Mouse (Mus musculus): ENCODE data around the gene Fetub. TPM values are rescaled to one million over a fixed set of nuclear protein-coding genes. Genes with fewer than 3 reads are reported as not detected.
"Not testable (repeated sequence)": the region's sequence is repeated elsewhere in the genome, so short reads cannot be mapped to it uniquely, and the experiment has no call there.

Fetub gene
- polyA plus RNA-seq, 1 experiment = 2.8 TPM

DNA sequence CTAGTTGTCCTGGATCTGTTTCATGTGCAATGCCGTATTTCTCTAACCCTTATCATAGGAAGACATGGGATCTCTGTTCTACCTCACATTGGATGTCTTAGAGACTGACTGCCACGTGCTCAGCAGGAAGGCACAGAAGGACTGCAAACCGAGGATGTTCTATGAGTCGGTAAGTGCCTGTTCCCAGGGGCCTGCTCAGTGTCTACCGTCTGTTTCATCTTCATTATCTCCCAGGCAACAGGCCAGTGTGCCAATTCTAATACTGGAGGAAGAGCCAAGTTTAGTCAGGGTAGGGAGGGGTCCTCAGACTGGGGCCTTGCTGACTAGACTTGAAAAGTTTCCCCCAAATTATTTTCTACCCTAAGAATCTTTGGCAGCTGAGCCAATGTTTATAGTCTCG lies 11.4 kb downstream of the Fetub start:
- Histone ChIP-seq H3K4me3 (ENCODE audit: insufficient read depth, low read depth, low read length) (no peak overlapping the region), H3K27ac (replicated peaks; ENCODE audit: low read depth, low read length) (no peak overlapping the region), H3K4me1 (ENCODE audit: control insufficient read depth, insufficient read depth, insufficient read length, low read length) (no peaks in the 10 kb centered on the region)

DNA sequence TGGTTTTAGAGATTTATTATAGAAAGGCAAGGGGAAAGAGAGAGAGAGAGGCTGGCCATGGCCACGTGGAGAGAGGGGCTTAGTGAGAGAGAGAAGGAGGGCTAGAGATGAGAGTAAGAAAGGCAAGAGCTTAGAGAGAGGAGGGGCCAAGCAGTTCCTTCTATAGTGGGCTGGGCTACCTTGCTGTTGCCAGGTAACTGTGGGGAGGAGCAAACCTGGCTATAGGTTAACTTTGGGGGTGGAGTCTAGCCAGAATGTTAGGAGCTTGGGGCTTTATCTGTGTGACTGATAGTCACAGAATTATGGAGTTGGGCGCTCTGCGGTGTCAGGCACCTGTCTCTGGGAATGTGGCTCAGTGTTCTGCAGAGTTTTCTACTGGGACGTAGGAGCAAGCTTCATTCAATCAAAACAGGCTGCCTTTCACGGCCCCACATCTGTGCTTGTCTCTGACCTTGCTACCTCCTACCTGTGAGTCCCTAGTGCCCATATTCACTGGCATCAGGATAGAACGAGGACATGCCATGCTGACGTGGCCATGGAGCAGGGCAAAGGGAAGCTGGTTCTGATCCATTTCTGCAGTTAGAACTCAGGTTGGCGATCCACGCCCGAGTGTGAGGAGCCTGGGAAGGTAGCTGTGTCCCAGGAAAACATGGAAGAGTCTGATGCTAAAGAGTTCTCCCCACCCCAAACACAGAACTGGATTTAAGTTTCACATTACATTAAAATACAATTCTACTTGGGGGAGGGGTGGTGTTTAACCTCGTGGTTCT lies 13.5 kb downstream of the Fetub start:
- Histone ChIP-seq H3K27ac (replicated peaks; ENCODE audit: low read depth, low read length) (no peak overlapping the region), H3K4me1 (ENCODE audit: control insufficient read depth, insufficient read depth, insufficient read length, low read length) (no peaks in the 10 kb centered on the region), H3K4me3 (ENCODE audit: insufficient read depth, low read depth, low read length) (no peak overlapping the region)

DNA sequence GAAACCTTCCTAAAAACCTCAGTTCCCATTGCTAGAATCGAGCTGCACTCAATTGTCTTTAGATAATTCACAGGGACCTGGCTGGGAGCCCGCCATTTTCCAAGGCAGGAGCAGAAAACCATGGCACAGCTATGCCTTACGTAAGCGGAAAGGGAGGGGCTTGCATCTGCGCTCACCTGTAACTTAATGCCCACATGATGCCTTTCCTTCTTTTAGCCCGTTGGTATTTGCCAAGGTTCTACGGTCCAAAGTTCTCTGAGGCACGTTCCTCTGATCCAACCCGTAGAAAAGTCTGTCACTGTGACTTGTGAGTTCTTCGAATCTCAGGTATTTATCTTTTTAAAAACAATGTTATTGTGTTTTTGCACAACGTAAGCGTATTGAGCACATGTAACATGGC lies 19.5 kb downstream of the Fetub start:
- H3K4me3 ChIP-seq (ENCODE audit: insufficient read depth, low read depth, low read length) = no peak overlapping the region
- H3K4me1 ChIP-seq (ENCODE audit: control insufficient read depth, insufficient read depth, insufficient read length, low read length) = no peaks in the 10 kb centered on the region
- H3K27ac ChIP-seq (replicated peaks; ENCODE audit: low read depth, low read length) = no peak overlapping the region

DNA sequence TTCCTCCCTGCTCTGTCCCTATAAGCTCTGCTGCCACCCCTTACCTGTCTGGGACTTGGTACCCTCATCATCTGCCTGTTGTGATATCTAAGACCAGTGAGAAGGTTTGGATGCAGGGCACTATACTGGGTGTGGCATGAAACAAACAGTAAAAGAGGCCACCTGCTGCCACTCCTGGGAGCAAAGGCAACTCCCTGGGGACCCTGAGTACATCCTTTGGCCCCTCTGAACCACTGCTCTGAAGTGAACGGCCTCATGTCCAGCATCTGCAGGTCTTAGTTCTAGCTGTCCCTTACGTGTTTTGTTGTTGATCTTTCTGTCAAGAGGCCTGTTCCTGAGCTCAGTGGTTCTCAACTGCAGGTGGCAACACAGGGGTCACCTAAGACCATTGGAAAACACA lies 20.4 kb downstream of the Fetub start:
- Histone ChIP-seq H3K27ac (replicated peaks; ENCODE audit: low read depth, low read length) (no peak overlapping the region), H3K4me1 (ENCODE audit: control insufficient read depth, insufficient read depth, insufficient read length, low read length) (no peaks in the 10 kb centered on the region), H3K4me3 (ENCODE audit: insufficient read depth, low read depth, low read length) (no peak overlapping the region)

DNA sequence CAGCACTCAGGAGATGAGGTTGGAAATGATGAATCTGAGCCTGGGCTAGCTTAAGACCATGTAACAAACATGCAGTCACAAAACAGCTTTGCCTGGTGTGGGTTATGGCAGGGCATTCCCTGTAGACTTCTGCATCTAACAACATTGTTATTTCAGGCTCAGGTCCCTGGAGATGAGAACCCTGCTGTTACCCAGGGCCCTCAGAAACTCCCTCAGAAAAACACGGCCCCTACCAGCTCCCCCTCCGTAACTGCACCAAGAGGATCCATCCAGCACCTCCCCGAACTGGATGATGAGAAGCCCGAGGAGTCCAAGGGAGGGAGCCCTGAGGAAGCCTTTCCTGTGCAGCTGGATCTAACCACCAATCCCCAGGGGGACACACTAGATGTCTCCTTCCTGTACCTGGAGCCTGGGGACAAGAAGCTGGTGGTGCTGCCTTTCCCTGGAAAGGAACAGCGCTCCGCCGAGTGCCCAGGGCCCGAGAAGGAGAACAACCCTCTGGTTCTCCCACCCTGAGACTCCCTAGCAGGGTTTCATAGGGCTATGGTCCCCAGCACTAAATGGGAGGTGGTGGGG lies 21.1 kb downstream of the Fetub start:
- Histone ChIP-seq H3K4me1 (ENCODE audit: control insufficient read depth, insufficient read depth, insufficient read length, low read length) (no peaks in the 10 kb centered on the region), H3K27ac (replicated peaks; ENCODE audit: low read depth, low read length) (no peak overlapping the region)

DNA sequence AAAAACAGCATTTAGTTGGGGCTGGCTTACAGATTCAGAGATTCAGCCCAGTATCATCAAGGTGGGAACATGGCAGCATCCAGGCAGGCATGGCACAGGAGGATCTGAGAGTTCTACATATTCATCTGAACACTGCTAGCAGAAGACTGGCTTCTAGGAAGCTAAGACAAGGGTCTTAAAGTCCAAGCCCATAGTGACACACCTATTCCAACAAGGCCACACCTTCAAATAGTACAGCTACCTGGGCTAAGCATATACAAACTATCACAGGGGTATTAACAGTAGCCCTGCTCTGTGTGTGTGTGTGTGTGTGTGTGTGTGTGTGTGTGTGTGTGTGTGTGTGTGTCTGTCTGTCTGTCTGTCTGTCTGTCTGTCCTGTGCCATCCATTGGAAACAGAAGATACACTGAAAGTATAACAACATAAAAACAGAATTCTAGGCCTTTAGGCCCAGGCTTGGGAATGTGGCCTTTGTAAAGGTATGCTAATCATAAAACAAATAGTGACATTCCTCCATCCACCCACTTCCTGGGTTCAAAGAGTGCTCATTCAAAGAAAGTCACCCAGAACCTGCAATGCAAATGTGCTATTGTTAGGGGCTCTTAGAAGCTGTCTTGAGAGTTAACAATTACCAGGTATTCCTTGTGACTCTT lies 23.8 kb downstream of the Fetub start:
- H3K4me1 ChIP-seq (ENCODE audit: control insufficient read depth, insufficient read depth, insufficient read length, low read length); H3K27ac ChIP-seq (replicated peaks; ENCODE audit: low read depth, low read length): not testable (repeated sequence)

More for the DNA sequence above, 21.1 kb downstream of the Fetub start:
- no peak overlapping the region for H3K4me3 ChIP-seq (ENCODE audit: insufficient read depth, low read depth, low read length)

DNA sequence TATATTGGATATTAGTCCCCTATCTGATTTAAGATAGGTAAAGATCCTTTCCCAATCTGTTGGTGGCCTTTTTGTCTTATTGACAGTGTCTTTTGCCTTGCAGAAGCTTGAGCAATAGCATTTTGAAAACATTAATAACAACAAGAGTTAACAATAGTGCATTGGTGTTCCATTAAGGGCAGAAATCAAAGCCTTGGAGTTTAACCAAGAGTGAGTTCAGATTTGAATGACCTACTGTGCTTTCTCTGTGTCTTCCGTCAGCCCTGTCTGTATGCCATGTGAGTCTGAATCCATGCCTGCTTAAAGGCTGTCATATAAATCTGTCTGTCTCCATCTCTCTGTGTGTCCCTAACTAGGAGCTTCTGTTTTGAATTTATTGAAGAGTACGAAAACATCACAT lies 29.2 kb downstream of the Fetub start:
- H3K27ac ChIP-seq (replicated peaks; ENCODE audit: low read depth, low read length) = no peak overlapping the region
- H3K4me1 ChIP-seq (ENCODE audit: control insufficient read depth, insufficient read depth, insufficient read length, low read length) = no peaks in the 10 kb centered on the region
- no peak overlapping the region for H3K4me3 ChIP-seq (ENCODE audit: insufficient read depth, low read depth, low read length)

More for the DNA sequence above, 23.8 kb downstream of the Fetub start:
- H3K4me3 ChIP-seq (ENCODE audit: insufficient read depth, low read depth, low read length) = not testable (repeated sequence)

DNA sequence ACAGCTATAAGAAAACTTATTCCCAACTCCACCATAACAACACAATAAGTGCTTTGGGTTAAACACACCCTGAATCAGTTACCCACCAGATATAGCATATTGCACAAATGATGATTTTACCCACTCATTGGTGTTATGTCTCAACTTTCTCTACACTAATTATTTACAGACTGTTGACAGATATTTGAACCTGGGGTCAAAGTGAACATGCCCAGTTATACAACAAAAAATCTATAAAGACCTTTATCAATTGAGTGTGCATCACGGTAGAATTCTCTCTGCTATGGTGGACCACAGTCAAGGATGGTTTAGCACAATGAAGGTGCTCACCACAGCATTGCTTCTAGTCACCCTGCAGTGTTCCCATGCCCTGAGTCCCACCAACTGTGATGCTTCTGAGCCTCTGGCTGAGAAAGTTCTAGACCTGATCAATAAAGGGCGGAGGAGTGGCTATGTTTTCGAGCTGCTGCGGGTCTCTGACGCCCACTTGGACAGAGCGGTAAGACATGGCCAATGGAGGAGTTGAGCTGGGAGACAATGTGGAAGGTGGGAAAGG lies 32.8 kb downstream of the Fetub start, which contains the start of gene Hrg:
Gene Hrg, plus strand, starts transcription at position 233 of the 556 bp plus-strand sequence.
- no peak within 1 kb of the TSS for H3K27ac ChIP-seq (replicated peaks; ENCODE audit: low read depth, low read length)
- H3K4me3 ChIP-seq (ENCODE audit: insufficient read depth, low read depth, low read length) = no peak within 1 kb of the TSS
- H3K4me1 ChIP-seq (ENCODE audit: control insufficient read depth, insufficient read depth, insufficient read length, low read length) = no peaks in the 10 kb centered on the region

DNA sequence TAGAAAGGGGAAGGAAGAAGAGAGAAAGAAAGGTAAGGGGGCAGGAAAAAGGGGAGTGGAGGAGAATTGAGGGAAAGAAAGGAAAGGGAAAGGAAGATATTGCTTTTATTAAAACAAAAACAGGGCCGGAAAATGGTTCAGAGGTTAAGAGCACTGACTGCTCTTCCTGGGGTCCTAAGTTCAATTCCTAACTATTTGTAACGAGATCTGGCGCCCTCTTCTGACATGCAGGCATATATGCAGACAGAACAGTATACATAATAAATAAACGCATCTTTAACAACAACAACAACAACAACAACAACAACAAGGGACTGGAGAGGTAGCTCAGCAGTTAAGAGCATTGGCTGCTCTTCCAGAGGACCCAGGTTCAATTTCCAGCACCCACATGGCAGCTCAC lies 34.9 kb downstream of the Fetub start:
- Histone ChIP-seq H3K27ac (replicated peaks; ENCODE audit: low read depth, low read length) (no peak overlapping the region), H3K4me1 (ENCODE audit: control insufficient read depth, insufficient read depth, insufficient read length, low read length) (no peaks in the 10 kb centered on the region), H3K4me3 (ENCODE audit: insufficient read depth, low read depth, low read length) (no peak overlapping the region)

DNA sequence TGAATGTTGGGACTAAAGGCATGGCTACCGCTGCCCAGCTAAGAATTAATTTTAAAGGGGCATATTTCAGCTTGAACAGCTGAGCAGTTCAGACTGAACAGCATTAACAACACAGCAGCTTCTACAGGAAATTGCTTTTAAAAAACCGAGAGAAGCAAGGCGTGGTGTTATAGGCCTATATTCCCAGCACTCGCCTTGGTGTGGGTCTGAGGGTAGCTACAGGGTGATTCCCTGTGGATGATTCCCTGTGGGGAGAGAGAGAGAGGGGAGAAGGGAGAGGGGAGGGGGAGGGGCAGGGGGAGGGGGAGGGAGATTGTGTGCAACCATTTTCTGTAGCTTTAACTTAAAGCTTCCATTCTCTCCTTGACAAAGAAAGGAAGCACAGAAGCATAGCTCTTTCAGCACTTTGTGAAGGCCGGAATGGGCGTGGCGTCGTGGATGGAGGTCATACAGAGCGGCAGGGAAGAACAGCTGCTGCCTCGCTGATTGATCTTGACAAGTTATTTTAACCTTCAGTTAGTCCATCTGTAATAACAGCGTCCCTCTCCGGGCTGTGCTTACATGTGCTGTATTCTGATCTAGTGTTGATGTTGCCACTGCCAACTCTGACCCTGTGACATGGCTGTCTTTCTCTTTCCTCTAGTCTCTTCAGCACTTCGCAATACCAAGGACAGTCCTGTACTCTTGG lies 37.4 kb downstream of the Fetub start:
- Histone ChIP-seq H3K27ac (replicated peaks; ENCODE audit: low read depth, low read length) (no peak overlapping the region), H3K4me3 (ENCODE audit: insufficient read depth, low read depth, low read length) (no peak overlapping the region), H3K4me1 (ENCODE audit: control insufficient read depth, insufficient read depth, insufficient read length, low read length) (no peaks in the 10 kb centered on the region)

DNA sequence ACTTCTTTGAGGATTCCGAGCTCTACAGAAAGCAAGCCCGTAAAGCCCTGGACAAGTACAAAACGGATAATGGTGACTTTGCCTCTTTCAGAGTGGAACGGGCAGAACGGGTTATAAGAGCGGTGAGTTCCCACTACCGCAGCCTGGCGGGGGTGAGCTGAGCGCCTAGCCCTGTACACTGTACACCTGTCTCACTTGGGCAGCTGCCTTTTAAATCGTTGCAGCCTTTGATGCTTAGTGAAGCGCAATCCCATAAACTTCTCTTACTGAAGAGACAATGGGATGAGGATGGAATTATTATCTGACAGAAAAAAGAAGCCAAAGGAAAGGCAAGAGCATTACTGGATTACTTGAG lies 37.9 kb downstream of the Fetub start:
- no peak overlapping the region for H3K27ac ChIP-seq (replicated peaks; ENCODE audit: low read depth, low read length)

DNA sequence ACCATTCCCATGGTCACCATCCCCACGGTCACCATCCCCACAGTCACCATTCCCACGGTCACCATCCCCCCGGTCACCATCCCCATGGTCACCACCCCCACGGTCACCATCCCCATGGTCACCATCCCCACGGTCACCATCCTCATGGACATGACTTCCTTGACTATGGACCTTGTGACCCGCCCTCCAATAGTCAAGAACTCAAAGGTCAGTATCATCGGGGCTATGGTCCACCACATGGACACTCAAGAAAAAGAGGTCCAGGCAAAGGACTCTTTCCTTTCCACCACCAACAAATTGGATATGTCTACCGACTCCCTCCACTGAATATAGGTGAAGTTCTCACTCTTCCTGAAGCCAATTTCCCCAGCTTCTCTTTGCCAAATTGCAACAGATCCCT lies 42.9 kb downstream of the Fetub start:
- no peak overlapping the region for H3K27ac ChIP-seq (replicated peaks; ENCODE audit: low read depth, low read length)
- no peak overlapping the region for H3K4me3 ChIP-seq (ENCODE audit: insufficient read depth, low read depth, low read length)
- H3K4me1 ChIP-seq (ENCODE audit: control insufficient read depth, insufficient read depth, insufficient read length, low read length) = no peaks in the 10 kb centered on the region

More for the DNA sequence above, 37.9 kb downstream of the Fetub start:
- Histone ChIP-seq H3K4me1 (ENCODE audit: control insufficient read depth, insufficient read depth, insufficient read length, low read length) (no peaks in the 10 kb centered on the region), H3K4me3 (ENCODE audit: insufficient read depth, low read depth, low read length) (no peak overlapping the region)

DNA sequence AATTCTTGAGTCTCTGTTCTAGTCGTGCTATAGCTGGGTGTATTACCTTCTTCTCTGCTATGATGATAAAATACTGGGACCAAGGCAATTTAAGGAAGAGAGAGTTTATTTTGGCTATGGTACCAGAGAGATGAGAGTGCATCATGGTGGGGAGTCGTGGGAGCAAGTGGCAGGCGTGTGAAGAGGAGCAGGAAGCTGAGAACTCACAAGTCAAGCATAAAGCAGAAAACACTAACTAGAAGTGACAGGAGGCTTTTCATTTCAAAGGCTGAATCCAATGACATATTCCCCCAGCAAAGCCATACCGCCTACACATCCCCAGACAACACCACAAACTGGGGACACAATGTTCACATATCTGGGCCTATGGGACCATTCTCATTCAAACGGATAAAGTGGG lies 44.1 kb downstream of the Fetub start:
- H3K4me1 ChIP-seq (ENCODE audit: control insufficient read depth, insufficient read depth, insufficient read length, low read length) = no peaks in the 10 kb centered on the region
- H3K4me3 ChIP-seq (ENCODE audit: insufficient read depth, low read depth, low read length) = no peak overlapping the region
- H3K27ac ChIP-seq (replicated peaks; ENCODE audit: low read depth, low read length) = no peak overlapping the region

DNA sequence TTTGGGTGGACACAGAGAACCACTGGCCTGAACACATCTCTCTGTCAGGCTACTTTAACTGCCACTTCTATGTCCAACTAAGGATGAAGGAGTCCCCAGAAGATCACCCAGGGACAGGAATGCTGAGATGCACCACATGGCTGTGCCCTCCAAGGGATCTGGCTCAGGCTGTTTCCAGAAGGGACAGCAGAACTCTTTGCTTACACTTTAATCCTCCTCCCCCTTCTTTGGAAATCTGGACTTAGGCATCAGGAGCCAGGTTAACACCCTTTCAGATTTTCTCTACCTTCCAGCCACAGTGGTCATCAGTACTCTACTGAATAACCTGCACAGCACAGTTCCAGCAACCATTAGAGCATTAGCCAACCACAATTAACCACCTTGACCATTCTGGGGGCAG lies 45.2 kb downstream of the Fetub start:
- H3K4me3 ChIP-seq (ENCODE audit: insufficient read depth, low read depth, low read length) = no peak overlapping the region
- no peaks in the 10 kb centered on the region for H3K4me1 ChIP-seq (ENCODE audit: control insufficient read depth, insufficient read depth, insufficient read length, low read length)
- H3K27ac ChIP-seq (replicated peaks; ENCODE audit: low read depth, low read length) = no peak overlapping the region

DNA sequence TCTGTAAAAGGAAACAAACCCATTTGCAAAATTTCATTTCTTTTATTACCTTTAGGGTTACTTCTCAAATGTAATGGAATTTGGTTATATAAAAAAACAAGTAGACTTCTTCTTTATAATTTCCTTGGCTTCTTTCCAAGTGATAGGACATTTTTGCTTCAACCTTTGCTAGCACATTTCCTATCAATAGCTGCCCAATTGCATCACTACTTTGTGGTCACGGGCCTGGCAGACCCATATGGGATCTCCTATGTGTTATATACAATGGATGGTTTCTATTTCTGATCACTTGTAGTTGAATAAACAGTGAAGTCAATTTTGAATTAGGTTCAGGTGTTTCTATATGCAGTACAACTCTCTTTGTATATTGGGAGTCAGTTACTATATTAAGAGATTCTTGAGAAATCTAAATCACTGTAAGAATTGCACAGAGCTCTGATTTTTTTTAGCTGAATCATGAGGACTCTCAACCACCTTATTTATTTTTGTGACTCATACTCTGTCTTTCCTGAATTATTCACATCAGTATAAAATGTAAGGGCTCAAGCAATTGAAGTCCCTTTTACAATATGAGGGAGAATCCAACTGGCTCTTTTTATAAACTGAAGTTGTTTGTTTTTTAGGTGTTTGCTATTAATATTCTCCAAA lies 49.4 kb downstream of the Fetub start:
- no peaks in the 10 kb centered on the region for H3K4me1 ChIP-seq (ENCODE audit: control insufficient read depth, insufficient read depth, insufficient read length, low read length)

More for the DNA sequence above, 49.4 kb downstream of the Fetub start:
- H3K4me3 ChIP-seq (ENCODE audit: insufficient read depth, low read depth, low read length) = no peak overlapping the region
- H3K27ac ChIP-seq (replicated peaks; ENCODE audit: low read depth, low read length) = no peak overlapping the region

All from brown adipose tissue, adult 24 weeks (tissue).